Mouse (Mus musculus) kidney, postnatal 0 days (tissue): ENCODE results near the gene Cdc42ep1. TPM values are rescaled to one million over a fixed set of nuclear protein-coding genes. Genes with fewer than 3 reads are reported as not detected.

ENCODE experiments used
- ATAC-seq: fragments of 200-750 bp; cut with Nextera tagmentation; replicated peaks from 2 replicates; pipeline ENCODE4 v1.8.0; 2017; ENCODE audit warnings: low read depth, moderate number of reproducible peaks, moderate TSS enrichment, moderate library complexity; ENCODE audit not compliant: low FRiP score
- DNase-seq: peaks from one replicate; pipeline ENCODE4 v3.0.0-alpha.2; 2016; ENCODE audit warnings: low spot score
- H3K27ac ChIP-seq: fragments of 300-500 bp; sonication (generic); 2 replicates; pipeline ENCODE4 v1.5.1; 2014; ENCODE audit warnings: mild to moderate bottlenecking
- H3K27me3 ChIP-seq: fragments of 300-500 bp; sonication (generic); 2 replicates; pipeline ENCODE4 v1.6.1; 2014; ENCODE audit warnings: low read length, mixed read lengths; ENCODE audit not compliant: insufficient read depth
- H3K36me3 ChIP-seq: fragments of 300-500 bp; sonication (generic); 2 replicates; pipeline ENCODE4 v1.6.1; 2014; ENCODE audit warnings: low read length, mixed read lengths; ENCODE audit not compliant: insufficient read depth
- H3K4me1 ChIP-seq: fragments of 300-500 bp; sonication (generic); replicated peaks from 2 replicates; pipeline ENCODE4 v1.6.1; 2014; ENCODE audit warnings: antibody characterized with exemption, low read length, mixed read lengths; ENCODE audit not compliant: insufficient read depth
- H3K4me2 ChIP-seq: fragments of 300-500 bp; sonication (generic); 2 replicates; pipeline ENCODE4 v1.6.1; 2014; ENCODE audit warnings: mild to moderate bottlenecking, low read length, moderate library complexity, mixed read lengths
- H3K4me3 ChIP-seq: fragments of 300-500 bp; sonication (generic); replicated peaks from 2 replicates; pipeline ENCODE4 v1.5.1; 2014; ENCODE audit warnings: low read depth, low read length
- H3K9ac ChIP-seq: fragments of 300-500 bp; sonication (generic); 2 replicates; pipeline ENCODE4 v1.6.1; 2014; ENCODE audit warnings: low read depth, low read length
- H3K9me3 ChIP-seq: fragments of 300-500 bp; sonication (generic); replicated peaks from 2 replicates; pipeline ENCODE4 v1.6.1; 2016; ENCODE audit warnings: low read length, inconsistent platforms, mixed read lengths
- CTCF ChIP-seq: IDR thresholded peaks from 2 replicates; pipeline ENCODE4 v1.5.1; 2016; ENCODE audit warnings: antibody characterized with exemption, low read depth, mild to moderate bottlenecking, moderate library complexity
- WGBS: fragments of 180-500 bp; shearing (Covaris S2); extraction: QIAGEN DNeasy Blood & Tissue Kit; methylation state at CpG from one replicate; pipeline ENCODE4 v1.1.7; 2014; 5-methylcytosine and 5-hydroxymethylcytosine counted together
- microRNA-seq: library from miRNA; unstranded; fragments of <30 nt; microRNA quantifications from one replicate; pipeline ENCODE4, GENCODE M21; 2016
- polyA plus RNA-seq: library from polyadenylated mRNA; unstranded; fragments of >200 nt; fragmentation: Nextera tagmentation; extraction: Ambion mirVana; gene quantifications from 2 replicates; pipeline ENCODE4 v1.2.1, GENCODE M21; 2015

Gene Cdc42ep1
- polyA plus RNA-seq, 1 experiment from 2014 or later = 57.1 TPM

- H3K4me2 ChIP-seq = peak within 1 kb of the TSS; percentile 83
- H3K36me3 ChIP-seq = peaks cover 10% of the 10 kb centered on the region; the same call in 1 of the 2 replicates
- H3K27me3 ChIP-seq = no peaks in the 10 kb centered on the region
- peak within 1 kb of the TSS; percentile 72 for H3K9ac ChIP-seq
- WGBS = 1% methylated on average over 46 of the region's 47 CpGs
- H3K27ac ChIP-seq = peak within 1 kb of the TSS; percentile 75
- H3K9me3 ChIP-seq = no peaks in the 10 kb centered on the region
- ATAC-seq (no peak), DNase-seq (peak; percentile 86)
- TF ChIP-seq CTCF = no peak
- H3K4me3 ChIP-seq = peak within 1 kb of the TSS; percentile 77
- H3K4me1 ChIP-seq = peaks cover 28% of the 10 kb centered on the region; the same call in 1 of the 2 replicates
Observed at GRCm38 (mm10) chr15:78899740-78900584, 57.5 kb downstream of the Cdc42ep1 start, which contains the start of gene Sh3bp1. TSS of gene Sh3bp1 (plus strand) at chr15:78899768.

Small RNAs within 50 kb of the gene (microRNA-seq; reads per million reads assigned to microRNA genes)
- gene Mir6955 = not detected

Other genes with a start within 250 kb of the Cdc42ep1 start
- 5.4 and 6.2 TPM in 2 replicates for gene Cyth4, start 245.6 kb upstream of the Cdc42ep1 start, polyA plus RNA-seq
- gene Elfn2, start 123.9 kb upstream of the Cdc42ep1 start, polyA plus RNA-seq = 0.10 and 0.13 TPM in 2 replicates
- 18.8 and 18.9 TPM in 2 replicates for gene Mfng, start 69.1 kb upstream of the Cdc42ep1 start, polyA plus RNA-seq
- gene Card10, start 39.6 kb upstream of the Cdc42ep1 start, polyA plus RNA-seq = 8.2 and 9.2 TPM in 2 replicates
- 0.91 and 1.2 TPM in 2 replicates for gene Lgals2, start 12.9 kb downstream of the Cdc42ep1 start, polyA plus RNA-seq
- gene Gga1, start 34.6 kb downstream of the Cdc42ep1 start, polyA plus RNA-seq = 41.5 and 42.8 TPM in 2 replicates
- 0.30 TPM in 1 of 2 replicates, not detected in the other for gene Gm49510, start 57.0 kb downstream of the Cdc42ep1 start, polyA plus RNA-seq
- 19.6 and 24.6 TPM in 2 replicates for gene Sh3bp1, start 57.1 kb downstream of the Cdc42ep1 start, polyA plus RNA-seq
- 7.1 and 7.8 TPM in 2 replicates for gene Pdxp, start 71.3 kb downstream of the Cdc42ep1 start, polyA plus RNA-seq
- gene Lgals1, start 84.1 kb downstream of the Cdc42ep1 start, polyA plus RNA-seq = 576 and 592 TPM in 2 replicates
- gene Nol12, start 92.3 kb downstream of the Cdc42ep1 start, polyA plus RNA-seq = 43.8 and 46.8 TPM in 2 replicates
- 30.5 and 33.0 TPM in 2 replicates for gene Triobp, start 105.1 kb downstream of the Cdc42ep1 start, polyA plus RNA-seq
- gene H1f0, start 185.8 kb downstream of the Cdc42ep1 start, polyA plus RNA-seq = 522 and 524 TPM in 2 replicates
- gene Galr3, start 199.3 kb downstream of the Cdc42ep1 start, polyA plus RNA-seq = 0.13 and 0.24 TPM in 2 replicates
- gene Ankrd54, start 220.3 kb downstream of the Cdc42ep1 start, polyA plus RNA-seq = 42.5 and 42.6 TPM in 2 replicates
- 199 and 218 TPM in 2 replicates for gene Eif3l, start 232.6 kb downstream of the Cdc42ep1 start, polyA plus RNA-seq